Mouse (Mus musculus) cerebellum, adult 2 months (tissue): ENCODE results near the gene Olfr1373. TPM values are rescaled to one million over a fixed set of nuclear protein-coding genes. Genes with fewer than 3 reads are reported as not detected.

ENCODE experiments used
- DNase-seq, 2 experiments: peaks; one replicate each; pipeline ENCODE4 v3.0.0; 2021
- H3K27ac ChIP-seq: fragments of 200-500 bp; 2 replicates; pipeline ENCODE4 v1.5.1; 2012; ENCODE audit warnings: low read length, control low read depth, inconsistent platforms; ENCODE audit not compliant: insufficient read depth
- H3K27me3 ChIP-seq: fragments of 200-500 bp; 2 replicates; pipeline ENCODE4 v1.6.1; 2012; ENCODE audit warnings: inconsistent platforms, mild to moderate bottlenecking, low read length, moderate library complexity; ENCODE audit not compliant: control insufficient read depth, insufficient read depth
- H3K4me1 ChIP-seq: fragments of 200-500 bp; 2 replicates; pipeline ENCODE4 v1.6.1; 2011; ENCODE audit warnings: low read length; ENCODE audit not compliant: control insufficient read depth, insufficient read depth
- H3K4me3 ChIP-seq: fragments of 200-500 bp; replicated peaks from 2 replicates; pipeline ENCODE3; 2011; ENCODE audit warnings: mild to moderate bottlenecking, low read depth, low read length, control low read depth; ENCODE audit not compliant: insufficient read depth
- CTCF ChIP-seq: fragments of 200-500 bp; IDR thresholded peaks from 2 replicates; pipeline ENCODE4 v1.5.1; 2011; ENCODE audit warnings: low read depth, mild to moderate bottlenecking, control low read depth, low read length, moderate library complexity, borderline replicate concordance; ENCODE audit not compliant: insufficient read depth
- POLR2A ChIP-seq: fragments of 200-500 bp; IDR thresholded peaks from 2 replicates; pipeline ENCODE4 v1.6.1; 2011; ENCODE audit warnings: low read length, control low read depth, borderline replicate concordance; ENCODE audit not compliant: insufficient read depth
- WGBS: fragments of 180-500 bp; shearing (Covaris S2); methylation state at CpG from one replicate; pipeline ENCODE4 v1.1.7; 2018; 5-methylcytosine and 5-hydroxymethylcytosine counted together
- polyA plus RNA-seq: library from polyadenylated mRNA; depleted of rRNA; stranded (reverse); fragments of >200 nt; gene quantifications from 2 replicates; pipeline ENCODE4 v1.2.3, GENCODE M21; 2012; rRNA removed

The Olfr1373 gene
- polyA plus RNA-seq, 1 experiment: not detected

DNA sequence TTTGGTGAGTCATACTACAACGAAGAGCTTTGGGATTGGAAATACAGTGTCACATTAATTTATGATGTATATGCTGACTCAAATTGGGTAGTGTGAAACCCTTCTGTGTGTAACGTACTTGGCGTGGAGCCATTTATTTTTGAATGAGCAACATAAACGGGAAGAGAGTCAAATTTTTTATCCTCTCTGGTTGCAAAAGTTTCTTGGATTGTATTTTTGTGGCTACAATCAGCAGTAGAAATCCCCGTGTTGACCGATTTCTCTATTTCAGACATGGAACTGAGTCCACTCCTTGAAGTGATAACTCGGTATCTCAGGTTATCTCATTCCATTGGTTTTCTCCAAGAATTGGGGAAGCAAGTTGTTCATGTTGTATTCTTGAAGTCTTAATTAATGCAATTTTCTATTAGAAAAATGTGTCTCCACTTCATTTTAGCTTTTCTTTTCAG, 45.5 kb downstream of the Olfr1373 start:
- no peak for TF ChIP-seq POLR2A
- no peak for TF ChIP-seq CTCF
- peak overlapping the region; percentile 72 for H3K4me3 ChIP-seq
- H3K27me3 ChIP-seq: no peaks in the 10 kb centered on the region
- peak in 1 of 2 experiments; percentile 26 for DNase-seq
- H3K27ac ChIP-seq: no peak overlapping the region
- WGBS: under 1% methylated on average over 7 of the region's 7 CpGs
- peaks cover 20% of the 10 kb centered on the region; the same call in 1 of the 2 replicates for H3K4me1 ChIP-seq

DNA sequence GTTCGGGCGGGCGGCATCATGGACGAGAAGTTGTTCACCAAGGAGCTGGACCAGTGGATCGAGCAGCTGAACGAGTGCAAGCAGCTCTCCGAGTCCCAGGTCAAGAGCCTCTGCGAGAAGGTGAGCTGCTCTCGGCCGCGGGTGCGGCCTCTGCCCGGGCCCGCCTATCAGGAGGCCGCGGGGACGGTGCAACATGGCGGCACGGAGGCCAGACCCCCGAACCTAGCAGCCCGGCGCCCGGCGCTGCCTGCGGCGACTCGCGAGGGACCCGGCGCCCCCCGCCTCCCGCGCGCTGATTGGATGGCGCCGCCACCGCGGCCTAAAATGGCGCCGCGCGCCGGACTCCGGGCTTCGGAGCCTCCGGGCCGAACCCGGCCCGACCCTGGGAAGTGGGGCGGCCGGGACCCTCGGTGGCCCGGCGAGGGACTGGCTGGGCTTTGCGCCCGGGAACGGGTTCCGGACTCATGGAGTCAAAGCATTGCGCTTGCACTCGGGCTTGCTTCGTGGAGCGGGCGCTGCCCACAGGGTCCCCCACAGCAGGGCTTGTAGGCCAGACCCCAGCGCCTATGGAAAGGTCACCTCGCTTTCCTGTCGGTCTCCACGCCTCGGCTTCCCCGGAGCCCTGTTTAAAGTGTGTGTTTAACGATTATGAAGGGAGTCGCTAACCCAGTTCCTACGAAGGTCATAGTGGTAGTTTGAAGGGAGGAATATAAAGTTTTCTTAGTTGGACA, 46.1 kb downstream of the Olfr1373 start:
- H3K4me3 ChIP-seq: peak overlapping the region; percentile 72
- WGBS: 0% methylated on average over 70 of the region's 72 CpGs
- TF ChIP-seq CTCF (no peak), POLR2A (no peak)
- H3K27me3 ChIP-seq: no peaks in the 10 kb centered on the region
- H3K27ac ChIP-seq: peak overlapping the region; percentile 83
- peak in 1 of 2 experiments; percentile 66 for DNase-seq
- peaks cover 18% of the 10 kb centered on the region; the same call in 1 of the 2 replicates for H3K4me1 ChIP-seq

DNA sequence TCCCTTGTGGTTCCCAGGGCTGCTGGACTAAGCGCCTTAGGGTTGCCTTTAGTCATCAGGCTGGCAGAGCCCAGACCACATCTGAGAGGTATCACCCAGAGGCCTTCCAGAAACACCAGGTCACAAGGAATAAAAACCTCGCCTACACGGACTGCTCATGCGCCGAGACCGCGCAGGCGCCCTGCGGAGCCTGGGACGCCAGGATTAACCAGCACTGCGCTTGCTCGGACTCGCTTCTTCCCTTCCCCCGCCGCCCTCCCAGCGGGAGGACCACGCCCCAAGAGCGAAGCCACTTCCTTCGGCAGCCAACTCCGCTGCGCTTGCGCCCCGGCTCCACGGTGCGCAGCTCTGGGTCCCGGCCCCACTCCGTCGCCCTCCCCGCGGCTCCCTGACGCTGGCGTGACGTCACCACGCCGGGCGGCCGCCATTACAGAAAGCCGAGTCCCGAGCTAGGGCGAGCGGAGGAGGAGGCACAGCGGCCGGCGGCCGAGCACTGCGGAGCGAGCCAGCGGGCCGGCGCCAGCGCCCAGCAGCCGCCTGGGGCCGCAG, 46.9 kb downstream of the Olfr1373 start, which contains the start of gene Ppp2ca:
TSS of gene Ppp2ca (plus strand) at position 284 of the 549 bp plus-strand sequence.
- peak within 1 kb of the TSS; percentile 97 for H3K27ac ChIP-seq
- peak; percentile 75 for TF ChIP-seq POLR2A
- TF ChIP-seq CTCF: no peak
- no peaks in the 10 kb centered on the region for H3K27me3 ChIP-seq
- DNase-seq: peak; percentile 99
- 1% methylated on average over 53 of the region's 53 CpGs for WGBS
- H3K4me3 ChIP-seq: peak within 1 kb of the TSS; percentile 72
- H3K4me1 ChIP-seq: peaks cover 17% of the 10 kb centered on the region; the same call in 1 of the 2 replicates

DNA sequence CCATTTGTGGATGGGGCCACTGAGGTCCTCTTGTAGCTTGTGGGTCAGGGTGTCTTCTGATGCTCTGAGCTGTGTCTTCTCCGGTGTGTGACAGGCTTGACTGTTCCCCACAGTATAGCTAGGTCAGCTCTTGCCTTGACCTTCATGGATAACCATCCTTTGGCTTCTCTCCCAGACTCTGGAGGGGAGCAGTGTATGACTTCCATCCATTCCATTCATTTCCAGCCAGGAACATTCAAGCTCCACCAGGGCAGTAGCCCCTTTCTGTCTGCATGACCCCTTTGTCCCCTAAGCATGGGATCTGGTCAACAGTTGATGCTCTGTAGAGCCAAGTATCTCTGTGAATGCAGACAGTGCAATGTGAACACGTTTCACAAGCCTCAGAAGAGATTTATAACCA, 47.7 kb downstream of the Olfr1373 start:
- TF ChIP-seq POLR2A: no peak
- no peak for TF ChIP-seq CTCF
- peak in 1 of 2 experiments; percentile 54 for DNase-seq
- peak overlapping the region; percentile 97 for H3K27ac ChIP-seq
- H3K4me1 ChIP-seq: peaks cover 17% of the 10 kb centered on the region; the same call in 1 of the 2 replicates
- WGBS: 15% methylated on average over 2 of the region's 2 CpGs
- no peak overlapping the region for H3K4me3 ChIP-seq
- no peaks in the 10 kb centered on the region for H3K27me3 ChIP-seq

DNA sequence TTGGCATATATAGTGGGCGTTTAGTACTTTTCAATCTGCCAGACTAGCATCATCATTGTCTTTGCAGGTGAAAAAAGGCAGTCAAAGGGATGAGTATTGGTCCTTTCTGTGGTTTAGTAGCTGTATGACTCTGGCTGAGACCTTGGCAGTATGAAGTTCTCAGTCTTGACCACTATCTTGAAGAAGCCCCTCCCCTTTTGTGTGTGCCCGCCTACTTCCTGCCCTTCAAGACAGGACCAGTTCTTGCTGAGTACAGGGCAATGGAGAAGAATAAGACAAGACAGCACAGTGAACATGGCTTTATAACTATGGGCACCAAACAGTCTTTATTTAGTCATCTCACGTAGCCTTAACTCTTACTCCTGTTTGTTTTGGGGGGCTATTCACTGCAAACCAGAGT, 48.3 kb downstream of the Olfr1373 start:
- no peak for DNase-seq
- no peaks in the 10 kb centered on the region for H3K27me3 ChIP-seq
- H3K4me3 ChIP-seq: no peak overlapping the region
- peaks cover 17% of the 10 kb centered on the region; the same call in 1 of the 2 replicates for H3K4me1 ChIP-seq
- peak overlapping the region; percentile 97 for H3K27ac ChIP-seq
- TF ChIP-seq POLR2A (no peak), CTCF (no peak)
- WGBS: 87% methylated on average over 3 of the region's 3 CpGs

Other genes with a start within 250 kb of the Olfr1373 start
- 41.0 and 41.8 TPM in 2 replicates for gene Cdkn2aipnl, start 177.9 kb downstream of the Olfr1373 start, polyA plus RNA-seq
- 162 and 170 TPM in 2 replicates for gene Ube2b, start 144.8 kb downstream of the Olfr1373 start, polyA plus RNA-seq
- 12.7 and 14.5 TPM in 2 replicates for gene Cdkl3, start 141.3 kb downstream of the Olfr1373 start, polyA plus RNA-seq
- gene Ppp2ca, start 46.8 kb downstream of the Olfr1373 start, polyA plus RNA-seq: 112 and 113 TPM in 2 replicates
- gene Olfr1371, start 68.5 kb upstream of the Olfr1373 start, polyA plus RNA-seq: not detected in 2 replicates
- gene Skp1a, start 86.5 kb upstream of the Olfr1373 start, polyA plus RNA-seq: 298 and 324 TPM in 2 replicates
- 3.4 and 3.6 TPM in 2 replicates for gene Tcf7, start 137.5 kb upstream of the Olfr1373 start, polyA plus RNA-seq
- 364 and 394 TPM in 2 replicates for gene Vdac1, start 215.3 kb upstream of the Olfr1373 start, polyA plus RNA-seq